Mouse (Mus musculus) gastrocnemius, postnatal 4 days (tissue): ENCODE measurements around the gene Rab11a. TPM values are rescaled to one million over a fixed set of nuclear protein-coding genes. Genes with fewer than 3 reads are reported as not detected.
"Not testable (repeated sequence)": the region's sequence is repeated elsewhere in the genome, so short reads cannot be mapped to it uniquely, and the experiment has no call there.

Experiments
- DNase-seq, 2 experiments: peaks; one replicate each; pipeline ENCODE4 v3.0.0; 2021 to 2022; ENCODE audit warnings: low spot score in 2 of 2, mixed read lengths in 2 of 2
- microRNA-seq: library from miRNA; unstranded; fragments of <30 nt; microRNA quantifications from one replicate; pipeline ENCODE4 v1.2.0, GENCODE M21; 2021
- total RNA-seq, 2 experiments: library from RNA; stranded (reverse); gene quantifications; 2 replicates each; pipeline ENCODE4 v1.2.3; 2021

Gene Rab11a
- total RNA-seq, 2 experiments from 2014 or later = 145 to 155 TPM

DNA sequence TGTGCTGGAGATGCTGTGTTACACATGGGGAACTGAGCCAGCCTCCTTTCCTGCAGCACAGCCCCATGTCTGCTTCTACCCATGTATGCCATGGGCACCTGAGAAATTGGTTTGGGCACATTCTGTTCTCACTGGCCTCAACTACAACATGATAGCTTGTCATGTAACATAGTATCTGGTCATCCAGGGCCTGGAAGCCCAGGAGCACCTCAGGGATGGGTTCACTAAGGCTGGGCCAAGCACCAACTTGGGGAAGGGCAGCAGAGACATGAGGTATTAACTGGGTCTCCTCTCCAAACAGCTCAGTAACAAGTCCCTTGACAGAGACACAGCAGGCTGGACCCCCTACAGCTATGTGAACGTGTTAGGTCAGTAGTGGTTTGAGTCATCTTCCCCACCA is 40.6 kb downstream of the Rab11a start:
- DNase-seq = no peak

DNA sequence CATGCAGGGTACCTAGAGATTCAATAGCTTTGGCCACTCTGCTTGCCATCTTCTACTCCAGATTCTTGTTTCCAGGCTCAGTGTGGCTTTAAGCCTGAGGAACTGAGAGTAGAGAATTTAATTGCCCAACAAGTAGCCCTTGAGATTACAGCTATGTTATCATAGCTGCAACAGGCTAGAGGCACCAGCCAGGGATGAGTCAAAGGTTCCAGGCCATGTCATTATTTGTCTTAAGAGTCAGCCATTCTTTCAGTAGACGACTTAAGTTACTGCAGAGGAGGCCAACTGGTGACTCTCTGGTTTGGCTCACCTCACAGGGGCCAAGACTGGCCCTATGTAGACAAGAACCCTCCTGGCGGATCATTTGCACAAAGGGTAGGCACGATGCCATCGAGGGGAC is 41.2 kb downstream of the Rab11a start:
- DNase-seq = no peak

DNA sequence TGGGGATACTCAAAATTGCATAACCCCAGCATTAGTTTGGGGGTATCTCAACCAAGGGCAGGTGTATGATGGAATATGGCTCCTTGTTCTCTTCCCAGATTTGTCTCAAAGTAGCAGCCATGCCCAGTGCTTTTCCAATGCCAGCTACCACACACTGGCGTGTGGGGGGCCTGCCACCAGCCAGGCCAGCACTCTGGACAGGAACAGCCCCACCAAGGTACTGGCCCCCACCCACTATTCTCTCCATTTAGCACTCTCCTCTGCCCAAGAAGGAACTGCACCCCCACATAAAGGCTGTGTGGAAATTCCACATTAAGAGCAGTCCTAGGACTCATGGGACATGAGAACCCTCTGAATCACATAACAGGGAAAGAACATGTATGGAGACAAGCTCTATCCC is 42.3 kb downstream of the Rab11a start:
- DNase-seq = no peak

DNA sequence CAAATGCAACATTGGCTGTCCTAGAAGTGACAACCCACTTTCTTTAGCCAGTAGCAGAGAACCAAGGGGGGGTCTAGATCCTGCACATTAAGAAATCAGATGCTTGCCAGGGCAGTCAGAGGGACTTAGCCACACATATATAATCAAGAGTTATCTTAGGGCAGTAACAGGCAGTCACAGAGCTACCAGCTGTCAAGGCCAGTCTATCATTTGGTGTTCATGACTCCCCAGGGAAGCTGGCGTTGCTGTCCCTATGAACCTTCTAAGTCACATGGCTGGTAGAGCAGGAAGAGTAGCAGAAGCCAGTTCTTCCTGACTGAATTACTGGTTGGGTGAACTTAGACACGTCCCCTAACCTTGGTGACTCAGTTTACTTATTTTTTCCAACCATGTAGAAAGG is 44.5 kb downstream of the Rab11a start:
- no peak for DNase-seq

DNA sequence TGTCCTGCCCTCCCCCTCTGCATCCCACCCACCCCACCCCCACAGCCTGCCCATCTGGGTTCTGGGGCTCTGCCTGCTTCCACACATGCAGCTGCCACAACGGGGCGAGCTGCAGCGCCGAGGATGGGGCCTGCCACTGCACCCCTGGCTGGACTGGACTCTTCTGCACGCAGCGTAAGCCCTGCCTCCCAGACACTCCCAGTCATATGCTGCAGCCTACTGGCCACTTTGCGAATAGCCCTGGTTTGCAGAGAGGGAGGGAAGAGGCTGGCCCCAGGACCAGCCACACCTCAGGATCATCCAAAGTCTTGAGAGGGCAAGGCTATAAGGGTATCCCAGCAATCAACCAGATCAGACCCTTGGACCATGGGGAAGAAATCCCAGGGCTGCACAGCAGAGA is 46.4 kb downstream of the Rab11a start:
- peak in 1 of 2 experiments; percentile 60 for DNase-seq

DNA sequence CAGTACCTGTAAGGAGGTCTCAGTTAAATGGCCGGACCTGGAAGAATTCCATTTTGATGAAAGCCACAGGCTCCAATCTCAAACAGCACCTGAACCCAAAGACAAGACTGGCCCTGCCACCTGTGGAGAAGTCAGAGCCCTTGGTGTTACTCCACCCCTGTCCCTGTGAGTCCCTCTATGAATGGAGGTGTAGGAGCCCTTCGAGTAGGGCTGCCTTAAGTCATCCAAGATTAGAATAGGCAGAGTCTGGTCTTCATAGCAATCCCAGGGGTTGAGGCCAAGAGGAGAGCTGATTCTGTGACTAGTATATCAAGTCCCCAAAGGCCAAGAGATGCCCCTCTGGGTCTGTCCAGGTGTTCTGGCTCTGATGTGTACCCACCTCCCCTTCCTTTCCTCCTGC is 46.8 kb downstream of the Rab11a start:
- no peak for DNase-seq

DNA sequence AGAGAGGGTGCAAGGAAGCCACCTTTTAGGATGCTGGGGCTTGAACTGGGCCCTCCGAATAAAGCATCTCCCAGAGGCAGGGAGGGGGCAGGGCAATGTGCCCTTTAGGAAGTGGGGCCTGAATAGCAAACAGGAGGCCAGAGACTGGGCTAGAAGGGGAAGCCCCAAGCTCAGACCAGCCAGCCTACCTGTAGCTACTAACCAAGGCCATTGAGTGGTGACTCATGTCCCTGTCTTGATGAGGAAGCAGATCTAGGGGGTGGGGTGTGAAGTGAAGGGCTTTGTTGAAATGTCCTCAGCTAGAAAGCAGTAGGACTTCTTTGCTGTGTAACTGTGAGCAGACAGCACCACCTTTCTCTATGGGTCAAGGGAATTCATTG is 49.6 kb downstream of the Rab11a start:
- no peak for DNase-seq

DNA sequence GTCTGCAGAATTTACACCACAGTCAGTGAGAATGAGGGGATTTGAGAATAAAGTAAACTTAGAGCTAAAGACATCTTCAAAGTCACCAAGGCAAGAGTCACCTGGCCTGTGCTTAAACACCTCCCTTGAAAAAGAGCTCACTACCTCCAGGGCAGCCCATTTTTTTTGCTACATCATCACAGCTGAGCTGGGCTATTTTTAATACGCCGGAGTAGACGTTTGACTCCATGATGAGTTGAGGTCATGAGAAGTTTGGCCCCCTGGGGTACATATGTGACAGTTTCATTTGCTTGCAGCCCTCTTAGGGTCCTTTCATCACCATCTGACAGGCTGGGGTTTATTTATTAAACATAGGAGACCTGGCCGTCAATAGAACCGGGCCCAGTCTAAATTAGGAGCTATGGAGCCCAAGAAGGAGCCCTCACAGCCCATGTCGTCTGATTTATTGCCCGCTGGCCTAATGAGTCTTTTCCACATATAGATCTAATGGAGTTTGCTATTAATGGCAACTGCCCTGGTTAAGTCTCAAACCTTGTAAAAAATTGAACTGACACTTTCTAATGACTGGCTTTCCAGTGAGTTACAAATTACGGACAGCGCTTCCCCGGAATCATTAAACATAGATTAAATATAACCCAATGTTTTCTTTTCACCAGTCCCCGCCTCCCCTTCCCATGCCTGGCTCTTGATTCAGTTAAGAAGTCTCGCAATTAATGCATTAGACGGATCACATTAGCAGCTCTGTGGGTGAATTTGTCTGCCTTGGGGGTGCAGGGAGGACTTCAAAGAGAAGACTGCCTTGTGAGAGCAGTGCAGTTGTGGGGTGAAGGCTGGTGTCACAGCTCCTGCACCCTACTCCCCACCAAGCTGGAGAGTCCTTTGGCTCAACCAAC is 50.2 kb downstream of the Rab11a start:
- no peak for DNase-seq

DNA sequence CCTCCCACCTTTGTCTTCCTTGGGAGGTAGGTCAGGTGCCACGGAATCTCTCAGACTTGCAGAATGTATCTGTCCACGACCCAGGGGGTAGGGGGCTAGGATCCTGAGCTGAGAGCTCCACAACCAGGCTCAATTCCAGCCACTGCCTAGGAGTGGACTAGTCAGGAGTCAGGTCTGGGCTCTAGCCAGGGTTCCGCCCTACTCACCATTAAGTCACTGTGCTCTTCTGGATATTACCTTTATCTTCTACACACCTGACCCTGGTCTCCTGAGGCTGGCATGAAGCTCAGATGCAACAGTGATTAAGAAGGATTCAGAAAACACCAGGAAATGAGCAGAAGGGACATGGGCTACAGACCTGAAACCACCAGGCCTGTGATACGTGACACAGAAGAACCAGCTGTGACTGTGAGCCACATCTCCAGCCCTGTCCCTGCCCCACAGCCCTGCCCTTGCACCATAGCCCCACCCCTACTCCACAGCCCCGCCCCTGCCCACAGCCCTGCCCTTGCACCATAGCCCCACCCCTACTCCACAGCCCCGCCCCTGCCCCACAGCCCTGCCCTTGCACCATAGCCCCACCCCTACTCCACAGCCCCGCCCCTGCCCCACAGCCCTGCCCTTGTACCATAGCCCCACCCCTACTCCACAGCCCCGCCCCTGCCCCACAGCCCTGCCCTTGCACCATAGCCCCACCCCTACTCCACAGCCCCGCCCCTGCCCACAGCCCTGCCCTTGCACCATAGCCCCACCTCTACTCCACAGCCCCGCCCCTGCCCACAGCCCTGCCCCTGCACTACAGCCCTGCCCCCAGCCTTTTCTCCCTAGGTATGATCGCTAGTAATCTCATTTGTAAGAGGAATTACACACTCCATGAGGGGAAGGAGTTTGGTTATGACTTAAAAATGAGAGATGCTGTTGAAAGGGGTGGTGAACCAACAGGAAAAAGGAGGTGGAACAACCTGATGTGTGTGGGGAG is 65.9 kb downstream of the Rab11a start:
- not testable (repeated sequence) for DNase-seq

DNA sequence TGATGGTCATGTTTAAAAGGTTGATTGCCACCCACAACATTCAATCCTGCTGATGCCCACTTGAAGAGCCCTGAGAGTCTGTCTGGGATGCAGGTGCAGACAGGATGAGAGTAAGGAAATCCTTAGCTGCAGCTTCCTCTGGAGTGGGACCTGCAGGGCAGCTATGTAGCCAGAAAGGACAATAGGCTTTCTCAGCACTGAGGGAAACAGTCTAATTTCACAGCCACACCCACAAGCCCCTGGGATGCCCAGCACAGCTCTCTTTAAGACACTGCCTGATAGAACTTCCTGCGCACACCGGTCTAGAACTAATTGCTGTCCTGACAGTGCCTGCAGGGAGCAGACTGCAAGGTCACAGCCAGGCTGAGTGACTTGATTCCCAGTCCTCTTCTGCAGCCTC is 69.6 kb downstream of the Rab11a start:
- DNase-seq = no peak

DNA sequence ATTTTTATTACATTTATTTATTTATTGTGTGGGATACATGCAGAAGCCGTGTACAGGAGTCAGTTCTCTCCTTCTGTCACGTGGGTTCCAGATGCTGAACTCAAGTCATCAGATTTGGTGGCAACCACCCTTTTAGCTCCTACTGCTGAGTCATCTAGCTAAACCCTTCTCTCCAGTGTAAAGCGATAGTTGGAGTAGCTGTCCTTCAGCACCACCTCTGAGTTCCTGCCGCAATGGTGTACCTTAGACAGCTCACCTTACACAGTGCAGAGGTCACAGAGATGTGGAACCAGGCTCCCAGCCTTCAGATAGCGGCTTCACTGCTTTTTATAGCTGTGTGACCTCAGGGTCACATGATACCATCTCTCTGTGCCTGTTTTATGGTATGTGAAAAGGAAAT is 70.0 kb downstream of the Rab11a start:
- DNase-seq = no peak

DNA sequence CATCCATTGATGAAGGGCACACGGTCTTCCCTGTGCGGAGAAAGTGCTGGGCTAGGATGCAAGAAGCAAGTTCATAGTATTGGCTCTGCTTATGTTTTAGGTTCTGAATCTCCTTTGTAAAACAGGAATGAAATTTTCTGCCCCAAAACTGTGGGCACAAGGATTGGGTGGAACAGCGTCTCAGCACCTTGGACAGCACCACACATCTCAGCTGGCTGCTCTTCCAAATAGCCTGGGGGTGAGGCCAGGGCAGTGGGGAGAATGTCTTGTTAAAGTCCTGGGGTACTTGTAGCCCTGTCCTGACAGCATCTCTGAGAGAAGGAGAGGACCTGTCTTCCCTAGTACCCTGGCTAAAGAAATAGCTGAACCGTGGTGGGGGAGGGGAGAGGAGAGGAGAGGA is 71.0 kb downstream of the Rab11a start:
- peak in 1 of 2 experiments; percentile 33 for DNase-seq

Small RNA genes within 50 kb of the gene (microRNA-seq; reads per million reads assigned to microRNA genes)
- gene Gm47308 = not detected

Other genes with a start within 250 kb of the Rab11a start
- gene Dennd4a, start 73.6 kb upstream of the Rab11a start, total RNA-seq = 10 to 100 TPM; 10.9 to 13.1 TPM
- gene Slc24a1, start 213.8 kb upstream of the Rab11a start, total RNA-seq = under 1 TPM; 0.10 to 0.13 TPM
- gene Ints14, start 223.1 kb upstream of the Rab11a start, total RNA-seq = 10 to 100 TPM; 23.9 to 26.5 TPM